Mouse (Mus musculus) cortical plate, adult 2 months (tissue): ENCODE results near the gene Dctn3.
"Not testable (repeated sequence)": the region's sequence is repeated elsewhere in the genome, so short reads cannot be mapped to it uniquely, and the experiment has no call there.

ENCODE experiments used
- CTCF ChIP-seq: fragments of 200-500 bp; IDR thresholded peaks from 2 replicates; pipeline ENCODE4 v1.5.1; 2011; ENCODE audit warnings: mild to moderate bottlenecking, control low read depth, low read length; ENCODE audit not compliant: insufficient read depth; ENCODE audit errors: extremely low read depth
- POLR2A ChIP-seq: fragments of 200-500 bp; IDR thresholded peaks from 2 replicates; pipeline ENCODE4 v1.6.1; 2011; ENCODE audit warnings: mild to moderate bottlenecking, low read length, control low read depth; ENCODE audit not compliant: insufficient read depth; ENCODE audit errors: extremely low read depth

- TF ChIP-seq CTCF, POLR2A: not testable (repeated sequence)
Measured at GRCm38 (mm10) chr4:41702226-41702625, 20.7 kb downstream of the Dctn3 start.
